Mouse (Mus musculus) left cerebral cortex, adult 18-20 months (tissue): ENCODE results near the gene Fnip2. TPM values are rescaled to one million over a fixed set of nuclear protein-coding genes. Genes with fewer than 3 reads are reported as not detected.
A peak's percentile ranks its signal among the peaks of the same experiment; 100 is the strongest.

Experiments used
- DNase-seq, 2 experiments: peaks; one replicate each; pipeline ENCODE4 v3.0.0; 2021 to 2022; ENCODE audit warnings: low spot score in 2 of 2, mixed read lengths in 1 of 2
- total RNA-seq, 2 experiments: library from RNA; stranded (reverse); gene quantifications; 2 replicates each; pipeline ENCODE4 v1.2.3; 2021

The Fnip2 gene
- total RNA-seq, 2 experiments from 2014 or later: 18.2 to 18.5 TPM

GRCm38 (mm10) chr3:79531581-79532271 lies 35.9 kb downstream of the Fnip2 start:
- DNase-seq: peak; percentile 63 to 76

DNA sequence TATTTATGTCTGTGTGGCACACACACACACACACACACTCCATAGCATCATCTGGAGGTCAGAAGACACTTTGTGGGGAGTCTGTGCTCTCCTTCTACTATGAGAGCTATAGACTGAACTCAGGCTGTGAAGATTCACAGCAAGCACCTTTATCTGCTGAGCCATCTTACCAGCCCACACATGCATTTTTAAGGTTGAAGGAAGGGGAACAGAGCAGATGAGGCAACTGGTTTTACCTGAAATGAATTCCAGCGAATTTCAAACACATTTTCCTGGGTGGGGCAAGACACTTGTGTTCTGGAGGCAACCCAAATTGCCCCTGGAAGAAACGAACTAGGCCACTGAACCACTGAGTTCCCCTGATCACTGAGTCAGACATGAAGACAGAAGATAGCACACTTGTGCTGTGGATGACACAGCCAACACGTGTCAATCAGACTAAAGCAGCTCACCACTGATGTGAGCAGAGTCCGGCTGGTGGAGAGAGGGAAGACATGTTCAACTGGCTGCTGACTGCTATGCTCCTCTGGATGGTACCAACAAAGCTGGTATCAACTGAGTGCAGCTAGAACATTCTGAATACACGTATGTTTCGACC lies 38.0 kb downstream of the Fnip2 start:
- DNase-seq: no peak

DNA sequence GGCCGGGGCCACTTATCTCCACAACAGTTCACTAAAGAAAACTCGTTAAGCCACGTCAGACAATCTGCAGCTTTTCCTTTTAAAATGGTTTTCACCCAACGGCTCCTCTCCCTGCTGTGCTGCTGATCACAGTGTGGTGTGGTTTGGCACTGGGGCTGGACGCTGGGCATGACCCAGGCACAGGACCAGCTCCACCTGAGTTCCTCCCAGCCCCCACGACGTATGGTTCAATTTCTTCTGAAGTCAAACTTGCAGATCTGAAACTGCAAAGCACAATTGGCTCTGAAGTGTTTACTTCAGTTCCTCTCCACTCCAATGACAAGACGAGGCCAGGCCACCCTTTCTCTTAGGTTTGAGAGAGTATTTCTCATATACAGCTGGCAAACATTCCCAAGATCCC lies 39.1 kb downstream of the Fnip2 start:
- no peak for DNase-seq

DNA sequence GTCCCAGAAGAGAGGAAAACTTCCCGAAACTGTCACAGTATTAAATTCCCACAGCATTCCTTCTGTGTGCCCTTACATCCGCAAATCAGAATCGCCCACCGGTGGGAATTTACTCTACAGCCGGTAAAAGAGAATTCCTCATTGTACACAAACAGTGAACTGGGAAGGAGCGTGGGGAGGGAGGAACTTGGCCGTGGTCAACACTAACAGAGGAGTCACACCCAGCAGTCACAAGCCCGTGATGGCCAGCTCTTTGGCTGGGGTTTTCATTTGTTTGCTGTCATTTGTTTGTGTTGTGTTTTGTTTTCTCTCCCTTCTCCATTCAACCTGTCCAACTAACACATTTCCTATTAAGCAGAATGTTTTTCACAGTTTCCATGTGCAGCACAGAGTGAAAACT lies 39.7 kb downstream of the Fnip2 start:
- no peak for DNase-seq

- DNase-seq: no peak
Observed at GRCm38 (mm10) chr3:79527521-79527920, 40.1 kb downstream of the Fnip2 start.

DNA sequence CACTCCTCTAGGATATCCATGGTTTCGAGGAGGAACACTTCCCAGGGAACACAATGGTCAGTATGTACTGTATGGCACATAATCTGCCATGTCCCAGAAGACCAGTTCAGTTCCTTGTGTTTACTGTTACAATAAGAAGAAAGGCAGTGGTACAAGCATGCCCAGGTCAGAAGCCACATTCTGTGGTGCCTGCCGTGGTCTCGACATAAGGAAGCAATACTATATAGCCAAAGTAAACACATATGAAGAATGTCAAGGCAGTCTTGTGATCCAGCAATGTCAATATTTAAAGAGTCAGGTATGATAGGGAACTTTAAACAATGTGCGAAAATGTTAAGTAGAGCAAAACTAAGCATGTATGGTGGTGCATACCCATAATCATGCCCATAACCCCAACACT lies 44.2 kb downstream of the Fnip2 start:
- no peak for DNase-seq

GRCm38 (mm10) chr3:79519862-79520261 lies 47.7 kb downstream of the Fnip2 start:
- DNase-seq: no peak

DNA sequence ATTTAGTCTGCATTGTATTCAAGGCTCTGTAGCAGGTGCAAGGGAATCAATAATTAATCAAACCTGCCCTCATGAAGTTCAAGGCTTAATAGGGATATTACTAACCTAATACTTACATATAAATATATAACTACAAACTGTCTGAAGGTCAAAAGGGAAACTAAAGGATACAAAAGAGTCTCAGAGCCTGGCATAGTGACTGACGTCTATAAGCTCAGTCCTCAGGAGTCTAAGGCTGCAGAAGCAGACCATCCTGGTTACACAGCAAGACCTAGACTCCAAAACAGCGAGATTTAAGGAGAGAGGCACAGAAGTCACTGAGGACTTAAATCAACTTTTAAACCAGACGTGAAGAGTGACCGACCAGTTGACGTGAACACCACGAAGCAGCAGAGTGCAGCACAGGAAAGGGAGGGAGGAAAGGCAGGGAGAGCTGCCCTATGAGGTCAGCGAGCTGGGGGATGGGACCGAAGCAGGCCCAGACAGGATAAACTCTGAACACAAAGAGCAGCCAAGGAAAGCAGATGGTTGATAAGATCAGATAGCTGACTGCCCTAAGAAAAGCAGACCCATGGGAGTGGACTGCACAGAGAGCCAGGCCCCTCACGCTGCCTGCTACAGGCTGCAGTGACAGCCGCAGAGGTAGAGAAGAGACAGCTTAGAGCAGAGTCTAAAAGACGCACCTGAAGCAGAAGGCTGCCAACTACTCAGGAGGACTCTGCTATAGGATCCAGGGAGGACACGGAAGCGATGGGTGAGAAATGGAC lies 48.7 kb downstream of the Fnip2 start:
- DNase-seq: no peak

GRCm38 (mm10) chr3:79517884-79518591 lies 49.6 kb downstream of the Fnip2 start:
- DNase-seq: no peak

DNA sequence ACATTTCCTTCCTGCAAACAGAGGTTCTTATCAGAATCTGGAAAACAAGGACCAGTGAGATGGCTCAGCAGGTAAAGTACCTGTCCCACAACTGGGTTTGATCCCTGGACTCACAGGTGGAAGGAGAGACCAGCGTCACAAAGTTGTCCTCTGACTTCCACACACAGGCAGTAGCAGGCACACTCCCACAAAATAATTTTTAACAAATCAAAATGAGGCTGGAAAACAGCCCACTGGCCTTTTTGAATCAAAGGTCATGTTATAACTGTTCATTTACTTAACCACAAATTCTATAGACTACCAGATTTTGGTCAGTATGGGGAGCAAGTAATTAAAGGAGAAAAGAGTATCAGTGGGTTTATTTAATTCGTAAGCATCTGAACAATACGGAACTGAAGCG lies 50.6 kb downstream of the Fnip2 start:
- DNase-seq: no peak

GRCm38 (mm10) chr3:79516099-79516920 lies 51.3 kb downstream of the Fnip2 start:
- no peak for DNase-seq

- DNase-seq: no peak
Observed at GRCm38 (mm10) chr3:79514304-79514703, 53.3 kb downstream of the Fnip2 start.

DNA sequence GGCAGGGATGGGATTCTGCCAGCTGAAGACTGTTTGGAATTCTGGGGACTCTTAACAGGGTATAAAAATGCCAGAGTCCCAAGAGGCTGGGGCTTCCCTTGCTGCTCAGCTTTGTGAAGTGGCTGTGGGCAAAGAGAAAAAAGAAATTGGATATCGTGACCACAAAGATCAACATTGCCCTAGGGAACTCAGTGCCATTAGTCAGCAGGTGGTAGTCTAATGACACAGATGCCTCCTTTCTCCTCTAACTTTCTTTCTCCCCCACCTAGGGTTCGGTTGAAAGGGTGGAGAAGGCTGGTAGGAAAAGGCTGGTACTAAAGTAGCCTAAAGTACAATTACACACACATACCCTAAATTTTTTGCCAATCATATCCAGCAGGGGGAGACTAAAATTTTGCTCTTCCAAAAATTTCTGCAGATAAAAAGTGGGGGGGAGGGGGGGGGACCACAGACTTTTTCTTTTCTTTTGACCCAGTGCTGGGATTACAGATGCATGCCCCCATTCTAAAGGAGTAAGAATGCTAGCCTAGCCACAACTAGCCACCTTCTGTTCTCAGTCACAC lies 66.3 kb downstream of the Fnip2 start:
- DNase-seq: no peak

- no peak for DNase-seq
Observed at GRCm38 (mm10) chr3:79500279-79500678, 67.3 kb downstream of the Fnip2 start.

DNA sequence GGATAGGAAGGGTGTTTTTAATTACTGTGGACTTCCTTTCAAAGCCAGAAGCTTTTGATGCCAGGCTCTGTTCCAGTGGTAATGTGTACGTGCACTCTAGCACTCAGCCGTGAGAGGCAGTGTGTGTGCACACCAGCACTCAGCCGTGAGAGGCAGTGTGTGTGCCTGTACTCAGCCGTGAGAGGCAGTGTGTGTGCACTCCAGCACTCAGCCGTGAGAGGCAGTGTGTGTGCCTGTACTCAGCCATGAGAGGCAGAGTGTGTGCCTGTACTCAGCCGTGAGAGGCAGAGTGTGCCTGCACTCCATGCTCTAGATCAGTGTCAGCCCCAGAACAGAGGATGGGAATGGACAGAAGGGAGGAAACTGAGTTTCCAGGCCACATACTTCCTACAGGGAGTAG lies 70.9 kb downstream of the Fnip2 start:
- DNase-seq: no peak

- peak; percentile 50 to 67 for DNase-seq
Observed at GRCm38 (mm10) chr3:79495151-79495550, 72.4 kb downstream of the Fnip2 start.

DNA sequence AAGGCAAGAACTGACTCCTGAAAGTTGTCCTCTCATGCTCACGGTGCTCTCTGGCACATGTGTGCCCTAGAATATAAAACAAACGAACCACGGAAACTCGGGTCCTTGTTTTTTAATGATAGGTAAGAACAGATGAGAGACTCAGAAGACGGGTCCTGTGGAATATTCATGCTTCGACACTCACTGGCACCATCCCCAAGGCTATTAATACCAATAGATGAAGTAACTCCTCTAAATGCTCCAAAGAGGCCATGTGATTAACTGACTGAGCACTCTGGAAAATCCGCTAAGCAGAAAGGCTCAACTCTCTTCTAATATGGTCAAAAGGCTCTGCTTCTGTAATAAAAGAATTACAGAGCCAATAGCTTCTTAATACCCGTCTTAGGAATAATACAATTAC lies 73.6 kb downstream of the Fnip2 start:
- DNase-seq: no peak

GRCm38 (mm10) chr3:79493064-79493463 lies 74.5 kb downstream of the Fnip2 start:
- DNase-seq: no peak

- DNase-seq: no peak
Observed at GRCm38 (mm10) chr3:79491614-79492013, 76.0 kb downstream of the Fnip2 start.

DNA sequence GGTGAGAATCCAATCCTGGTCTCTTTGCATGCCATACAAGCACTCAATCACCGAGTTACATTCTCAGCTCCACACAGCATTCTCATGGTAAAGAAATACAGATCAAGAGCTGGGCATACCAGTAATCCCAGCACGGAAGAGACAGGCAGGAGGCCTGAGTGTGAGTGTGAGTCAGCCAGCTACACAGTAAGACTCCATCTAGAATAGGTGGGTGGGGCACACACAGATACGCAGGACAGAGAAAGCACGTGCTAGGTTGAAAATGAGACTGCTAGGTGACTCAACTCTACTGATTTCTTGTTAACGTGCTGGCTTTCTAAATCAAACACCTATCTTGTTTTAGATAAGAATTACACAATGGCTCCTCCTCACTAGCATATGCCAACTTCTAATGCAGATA lies 77.5 kb downstream of the Fnip2 start:
- no peak for DNase-seq

- no peak for DNase-seq
Observed at GRCm38 (mm10) chr3:79488025-79488424, 79.6 kb downstream of the Fnip2 start.
